Mouse (Mus musculus) liver, embryonic 15.5 days (tissue): ENCODE data around the gene Cdk5r2. TPM values are rescaled to one million over a fixed set of nuclear protein-coding genes. Genes with fewer than 3 reads are reported as not detected.

ENCODE experiments used
- ATAC-seq: fragments of 200-750 bp; cut with Nextera tagmentation; 2 replicates; pipeline ENCODE4 v1.8.0; 2017; ENCODE audit warnings: moderate number of reproducible peaks, mild to moderate bottlenecking, moderate library complexity; ENCODE audit not compliant: insufficient read depth
- H3K27ac ChIP-seq: fragments of 300-500 bp; sonication (generic); replicated peaks from 2 replicates; pipeline ENCODE4 v1.5.1; 2015; ENCODE audit warnings: mild to moderate bottlenecking, inconsistent platforms
- H3K27me3 ChIP-seq: fragments of 300-500 bp; sonication (generic); 2 replicates; pipeline ENCODE4 v1.6.1; 2015; ENCODE audit warnings: mild to moderate bottlenecking, inconsistent platforms
- H3K36me3 ChIP-seq: fragments of 300-500 bp; sonication (generic); replicated peaks from 2 replicates; pipeline ENCODE4 v1.6.1; 2015; ENCODE audit warnings: moderate library complexity, mild to moderate bottlenecking, inconsistent platforms
- H3K4me1 ChIP-seq: fragments of 300-500 bp; sonication (generic); replicated peaks from 2 replicates; pipeline ENCODE4 v1.6.1; 2015; ENCODE audit warnings: inconsistent platforms
- H3K4me2 ChIP-seq: fragments of 300-500 bp; sonication (generic); 2 replicates; pipeline ENCODE4 v1.6.1; 2015; ENCODE audit warnings: moderate library complexity, mild to moderate bottlenecking, inconsistent platforms
- H3K4me3 ChIP-seq: fragments of 300-500 bp; sonication (generic); replicated peaks from 2 replicates; pipeline ENCODE4 v1.5.1; 2015; ENCODE audit warnings: mild to moderate bottlenecking, inconsistent platforms
- H3K9ac ChIP-seq: fragments of 300-500 bp; sonication (generic); 2 replicates; pipeline ENCODE4 v1.6.1; 2015; ENCODE audit warnings: moderate library complexity, mild to moderate bottlenecking, inconsistent platforms
- H3K9me3 ChIP-seq: fragments of 300-500 bp; sonication (generic); replicated peaks from 2 replicates; pipeline ENCODE4 v1.6.1; 2016; ENCODE audit warnings: inconsistent platforms
- WGBS: fragments of 180-500 bp; shearing (Covaris S2); methylation state at CpG from one replicate; pipeline ENCODE4 v1.1.7; 2015; ENCODE audit warnings: mixed read lengths; ENCODE audit not compliant: insufficient replicate concordance; 5-methylcytosine and 5-hydroxymethylcytosine counted together
- microRNA counts: library from miRNA; unstranded; fragments of <30 nt; microRNA quantifications from one replicate; lab custom pipeline; 2016
- microRNA-seq: library from miRNA; unstranded; fragments of <30 nt; microRNA quantifications from one replicate; pipeline ENCODE4, GENCODE M21; 2016
- polyA plus RNA-seq: library from polyadenylated mRNA; unstranded; fragments of >200 nt; fragmentation: Nextera tagmentation; extraction: Ambion mirVana; gene quantifications from 2 replicates; pipeline ENCODE4 v1.2.1, GENCODE M21; 2015

Cdk5r2 gene
- polyA plus RNA-seq, 1 experiment from 2014 or later = not detected

GRCm38 (mm10) chr1:74893134-74893855, 38.6 kb downstream of the Cdk5r2 start, which contains the start of gene Cryba2:
Gene Cryba2 (minus strand): TSS chr1:74893143.
- ATAC-seq = no peak
- Histone ChIP-seq H3K4me1 (no peaks in the 10 kb centered on the region), H3K9me3 (no peaks in the 10 kb centered on the region), H3K4me2 (no peak within 1 kb of the TSS), H3K27ac (no peak within 1 kb of the TSS), H3K27me3 (peaks cover 93% of the 10 kb centered on the region), H3K4me3 (no peak within 1 kb of the TSS), H3K9ac (no peak within 1 kb of the TSS), H3K36me3 (no peaks in the 10 kb centered on the region)
- WGBS = 7% methylated on average over 25 of the region's 25 CpGs

- Histone ChIP-seq H3K27me3 (peaks cover 96% of the 10 kb centered on the region), H3K27ac (no peak overlapping the region), H3K9me3 (no peaks in the 10 kb centered on the region), H3K4me2 (no peak overlapping the region), H3K4me1 (no peaks in the 10 kb centered on the region), H3K4me3 (no peak overlapping the region), H3K9ac (no peak overlapping the region), H3K36me3 (no peaks in the 10 kb centered on the region)
- ATAC-seq = no peak
- WGBS = 9% methylated on average over 4 of the region's 4 CpGs
Measured at GRCm38 (mm10) chr1:74894966-74895365, 40.2 kb downstream of the Cdk5r2 start.

GRCm38 (mm10) chr1:74897976-74898375, 43.2 kb downstream of the Cdk5r2 start:
- Histone ChIP-seq H3K27ac (no peak overlapping the region), H3K27me3 (peaks cover 96% of the 10 kb centered on the region)
- WGBS = 17% methylated on average over 7 of the region's 7 CpGs

GRCm38 (mm10) chr1:74898656-74899431, 44.1 kb downstream of the Cdk5r2 start:
- Histone ChIP-seq H3K9me3 (no peaks in the 10 kb centered on the region), H3K4me1 (no peaks in the 10 kb centered on the region), H3K36me3 (no peaks in the 10 kb centered on the region), H3K4me2 (no peak overlapping the region), H3K27ac (no peak overlapping the region), H3K9ac (no peak overlapping the region), H3K27me3 (peaks cover 95% of the 10 kb centered on the region), H3K4me3 (no peak overlapping the region)
- no peak for ATAC-seq
- WGBS = 5% methylated on average over 9 of the region's 10 CpGs

More at GRCm38 (mm10) chr1:74897976-74898375, 43.2 kb downstream of the Cdk5r2 start:
- H3K36me3 ChIP-seq = no peaks in the 10 kb centered on the region
- no peak overlapping the region for H3K4me3 ChIP-seq
- no peak for ATAC-seq
- H3K4me1 ChIP-seq = no peaks in the 10 kb centered on the region
- no peaks in the 10 kb centered on the region for H3K9me3 ChIP-seq
- H3K9ac ChIP-seq = no peak overlapping the region
- no peak overlapping the region for H3K4me2 ChIP-seq

- Histone ChIP-seq H3K9ac (no peak overlapping the region), H3K27me3 (peaks cover 88% of the 10 kb centered on the region), H3K9me3 (no peaks in the 10 kb centered on the region), H3K27ac (no peak overlapping the region), H3K4me2 (peak overlapping the region; percentile 56), H3K36me3 (no peaks in the 10 kb centered on the region), H3K4me1 (no peaks in the 10 kb centered on the region), H3K4me3 (peak overlapping the region; percentile 21)
- 2% methylated on average over 63 of the region's 66 CpGs for WGBS
- ATAC-seq = peak; percentile 69; the same call in 1 of the 2 replicates
Measured at GRCm38 (mm10) chr1:74900341-74901285, 45.9 kb downstream of the Cdk5r2 start.

- H3K4me1 ChIP-seq = no peaks in the 10 kb centered on the region
- no peaks in the 10 kb centered on the region for H3K36me3 ChIP-seq
- H3K9me3 ChIP-seq = no peaks in the 10 kb centered on the region
- no peak overlapping the region for H3K27ac ChIP-seq
- no peak for ATAC-seq
- H3K27me3 ChIP-seq = peaks cover 81% of the 10 kb centered on the region
- H3K4me2 ChIP-seq = no peak overlapping the region
- 5% methylated on average over 3 of the region's 3 CpGs for WGBS
- H3K4me3 ChIP-seq = no peak overlapping the region
- no peak overlapping the region for H3K9ac ChIP-seq
Measured at GRCm38 (mm10) chr1:74901686-74902085, 47.0 kb downstream of the Cdk5r2 start.

- WGBS = 10% methylated on average over 6 of the region's 6 CpGs
- no peaks in the 10 kb centered on the region for H3K4me1 ChIP-seq
- no peak overlapping the region for H3K4me3 ChIP-seq
- no peak overlapping the region for H3K27ac ChIP-seq
- no peaks in the 10 kb centered on the region for H3K36me3 ChIP-seq
- no peaks in the 10 kb centered on the region for H3K9me3 ChIP-seq
- no peak overlapping the region for H3K9ac ChIP-seq
- no peak for ATAC-seq
- H3K4me2 ChIP-seq = no peak overlapping the region
- peaks cover 76% of the 10 kb centered on the region for H3K27me3 ChIP-seq
Measured at GRCm38 (mm10) chr1:74902191-74902590, 47.5 kb downstream of the Cdk5r2 start.

MicroRNA genes within 50 kb of the gene (microRNA counts, 519-probe panel; counts per million panel counts)
- 2,582 counts per million, percentile 48 among the panel's probes with 10 or more counts for microRNA mmu-miR-375 (lab: Ali Mortazavi, UCI)

Small RNA genes within 50 kb of the gene (microRNA-seq; reads per million reads assigned to microRNA genes)
- 2,653 reads per million, percentile 85 among the genes with 10 or more reads in this experiment for gene Mir375

Other genes with a start within 250 kb of the Cdk5r2 start
- 3.7 and 4.5 TPM in 2 replicates for gene Ttll4, start 193.2 kb upstream of the Cdk5r2 start, polyA plus RNA-seq
- 5.8 TPM in 2 replicates for gene Cyp27a1, start 141.4 kb upstream of the Cdk5r2 start, polyA plus RNA-seq
- gene Prkag3, start 105.7 kb upstream of the Cdk5r2 start, polyA plus RNA-seq = 0.05 and 0.20 TPM in 2 replicates
- gene Wnt6, start 83.0 kb upstream of the Cdk5r2 start, polyA plus RNA-seq = 0.09 TPM in 1 of 2 replicates, not detected in the other
- not detected in 2 replicates for gene Wnt10a, start 63.4 kb upstream of the Cdk5r2 start, polyA plus RNA-seq
- 0.09 TPM in 1 of 2 replicates, not detected in the other for gene Fev, start 30.5 kb downstream of the Cdk5r2 start, polyA plus RNA-seq
- gene Cryba2, start 38.2 kb downstream of the Cdk5r2 start, polyA plus RNA-seq = not detected in 2 replicates
- gene Cfap65, start 80.7 kb downstream of the Cdk5r2 start, polyA plus RNA-seq = not detected in 2 replicates
- gene Ihh, start 96.7 kb downstream of the Cdk5r2 start, polyA plus RNA-seq = 2.4 and 3.1 TPM in 2 replicates